Mouse (Mus musculus): ENCODE results near the gene AL731706.1. TPM values are rescaled to one million over a fixed set of nuclear protein-coding genes. Genes with fewer than 3 reads are reported as not detected.
A peak's percentile ranks its signal among the peaks of the same experiment; 100 is the strongest.

Gene AL731706.1
- total and polyA plus RNA-seq, 3 experiments, result 13.3 to 40.7 (median 14.8) TPM

DNA sequence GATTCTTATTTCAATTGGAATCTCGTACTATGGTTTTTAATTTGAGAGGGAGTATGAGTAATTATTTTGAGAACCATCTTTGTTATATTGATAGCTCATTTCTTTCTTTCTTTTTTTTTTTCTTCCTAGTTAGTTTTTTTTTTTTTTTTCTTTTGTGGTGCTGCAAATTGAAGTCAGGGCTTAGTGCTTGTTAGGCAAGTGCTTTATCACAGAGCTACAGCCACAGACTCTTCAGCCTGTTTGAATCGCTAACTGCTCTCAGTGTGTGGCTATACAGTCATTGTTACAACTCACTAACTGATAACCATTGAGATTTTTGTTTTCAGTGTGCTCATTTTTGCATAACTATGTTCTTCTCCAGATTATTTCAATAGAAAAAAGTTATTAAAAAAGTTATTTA, 3.3 kb upstream of the AL731706.1 start:
- Histone ChIP-seq H3K27ac (ENCODE audit: insufficient read depth, low read depth) (no peak overlapping the region), H3K36me3 (replicated peaks in 1 of 2; ENCODE audit: control insufficient read depth in 1 of 2, insufficient read depth in 1 of 2, low read length in 1 of 2) (peaks cover 0 to 3% of the 10 kb centered on the region in 2 experiments), H3K27me3 (replicated peaks) (no peaks in the 10 kb centered on the region), H3K79me2 (replicated peaks; ENCODE audit: control insufficient read depth, extremely low read depth, insufficient read depth, poor library complexity, severe bottlenecking) (peaks cover 12% of the 10 kb centered on the region), H3K4me1 (ENCODE audit: control insufficient read depth in 1 of 2, insufficient read depth in 2 of 2) (peaks cover 0 to 28% of the 10 kb centered on the region in 2 experiments; a peak in 2 of 4 replicates), H3K4me3 (replicated peaks in 1 of 3; ENCODE audit: low read depth in 2 of 3, low read length in 2 of 3, poor library complexity in 1 of 3) (no peak overlapping the region), H3K9ac (ENCODE audit: insufficient read depth, low read depth) (no peak overlapping the region), H3K4me2 (ENCODE audit: insufficient read depth, low read depth, poor library complexity, severe bottlenecking) (no peak overlapping the region), H3K9me3 (replicated peaks; ENCODE audit: low read length) (no peaks in the 10 kb centered on the region)
- dilution Hi-C loops (cut with MboI; ENCODE audit: extremely low pct_ligation_motif_present, extremely low pct_unique_long_range_greater_than_20kb, low sequenced_read_pairs) (no loop called here), in situ Hi-C loops (cut with MboI; ENCODE audit: low pct_ligation_motif_present, low pct_unique_long_range_greater_than_20kb, low sequenced_read_pairs) (no loop called here)
- no peak for DNase-seq (ENCODE audit: extremely low read depth)
- TF ChIP-seq EP300 (IDR thresholded peaks at IDR 0.05; ENCODE audit: low read length), result no peak
- TF ChIP-seq JUN (IDR thresholded peaks at IDR 0.05; ENCODE audit: insufficient read depth, low read depth, low read length), result no peak

DNA sequence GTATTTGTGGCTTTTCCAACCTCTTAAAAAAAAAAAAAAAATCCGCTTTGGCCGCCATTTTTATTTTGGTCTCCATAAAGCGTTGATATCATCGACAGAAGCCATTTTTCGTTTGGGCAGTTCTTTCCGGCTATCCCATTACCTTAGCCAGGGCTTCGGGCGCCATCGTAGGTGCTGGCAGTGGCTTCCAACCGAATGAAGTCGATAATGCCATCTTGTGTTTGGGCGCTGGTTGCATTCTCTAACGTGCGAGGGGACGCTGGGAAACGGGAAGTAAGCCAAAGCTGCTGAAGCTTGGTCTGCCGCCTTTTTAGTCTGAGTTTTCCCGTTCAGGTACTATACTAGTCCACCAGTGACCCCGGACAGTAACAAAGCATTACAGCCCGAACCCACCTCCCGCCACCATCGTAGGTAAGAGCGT, 772 bp upstream of the AL731706.1 start:
- Histone ChIP-seq H3K9ac (ENCODE audit: insufficient read depth, low read depth) (peak overlapping the region; percentile 62), H3K27me3 (replicated peaks) (no peaks in the 10 kb centered on the region), H3K9me3 (replicated peaks; ENCODE audit: low read length) (no peaks in the 10 kb centered on the region), H3K4me3 (replicated peaks in 1 of 3; ENCODE audit: low read depth in 2 of 3, low read length in 2 of 3, poor library complexity in 1 of 3) (peak overlapping the region; percentile 72 to 87 (median 82)), H3K4me2 (ENCODE audit: insufficient read depth, low read depth, poor library complexity, severe bottlenecking) (no peak overlapping the region), H3K36me3 (replicated peaks in 1 of 2; ENCODE audit: control insufficient read depth in 1 of 2, insufficient read depth in 1 of 2, low read length in 1 of 2) (peaks cover 0 to 6% of the 10 kb centered on the region in 2 experiments), H3K27ac (ENCODE audit: insufficient read depth, low read depth) (no peak overlapping the region), H3K79me2 (replicated peaks; ENCODE audit: control insufficient read depth, extremely low read depth, insufficient read depth, poor library complexity, severe bottlenecking) (peaks cover 13% of the 10 kb centered on the region), H3K4me1 (ENCODE audit: control insufficient read depth in 1 of 2, insufficient read depth in 2 of 2) (peaks cover 0 to 47% of the 10 kb centered on the region in 2 experiments; a peak in 2 of 4 replicates)
- dilution Hi-C loops (cut with MboI; ENCODE audit: extremely low pct_ligation_motif_present, extremely low pct_unique_long_range_greater_than_20kb, low sequenced_read_pairs) (no loop called here), in situ Hi-C loops (cut with MboI; ENCODE audit: low pct_ligation_motif_present, low pct_unique_long_range_greater_than_20kb, low sequenced_read_pairs) (no loop called here)
- peak; percentile 97 for DNase-seq (ENCODE audit: extremely low read depth)
- TF ChIP-seq JUND (conservative IDR thresholded peaks at IDR 0.05; ENCODE audit: low read depth, low read length) (no peak), CTCF (conservative IDR thresholded peaks at IDR 0.05 in 1 of 2, IDR thresholded peaks at IDR 0.05 in 1 of 2; ENCODE audit: low read depth in 2 of 2, low read length in 2 of 2) (no peak), POLR2A (IDR thresholded peaks at IDR 0.05; ENCODE audit: low read depth, low read length) (peak; percentile 86), E2F4 (IDR thresholded peaks at IDR 0.05; ENCODE audit: insufficient replicate concordance, low read depth, low read length) (no peak), HCFC1 (IDR thresholded peaks at IDR 0.05; ENCODE audit: low read depth, low read length) (peak; percentile 92), SIN3A (IDR thresholded peaks at IDR 0.05; ENCODE audit: low read length) (peak; percentile 29; the same call in 1 of the 2 replicates), ZC3H11A (IDR thresholded peaks at IDR 0.05; ENCODE audit: low read depth, low read length) (no peak), MAX (IDR thresholded peaks at IDR 0.05; ENCODE audit: low read length) (no peak), POLR2AphosphoS2 (IDR thresholded peaks at IDR 0.05; ENCODE audit: low read depth, low read length) (no peak; the same call in 1 of the 2 replicates), MXI1 (IDR thresholded peaks at IDR 0.05; ENCODE audit: low read depth, low read length) (no peak), PAX5 (IDR thresholded peaks at IDR 0.05; ENCODE audit: low read length) (no peak), EP300 (IDR thresholded peaks at IDR 0.05; ENCODE audit: low read length) (no peak), ETS1 (conservative IDR thresholded peaks at IDR 0.05; ENCODE audit: low read depth, low read length) (no peak), ZMIZ1 (IDR thresholded peaks at IDR 0.05; ENCODE audit: low read depth, low read length) (no peak; the same call in 1 of the 2 replicates), MYC (IDR thresholded peaks at IDR 0.05; ENCODE audit: low read depth, low read length) (no peak), RCOR1 (conservative IDR thresholded peaks at IDR 0.05; ENCODE audit: low read depth, low read length) (peak; percentile 100), GABPA (IDR thresholded peaks at IDR 0.05; ENCODE audit: insufficient replicate concordance, low read depth, low read length) (peak; percentile 83; the same call in 1 of the 2 replicates), MAZ (IDR thresholded peaks at IDR 0.05; ENCODE audit: low read depth, low read length) (no peak), KAT2A (IDR thresholded peaks at IDR 0.05; ENCODE audit: insufficient replicate concordance, low read length) (peak; percentile 98), USF2 (conservative IDR thresholded peaks at IDR 0.05; ENCODE audit: low read depth, low read length) (no peak), ZKSCAN1 (IDR thresholded peaks at IDR 0.05; ENCODE audit: borderline replicate concordance, low read depth, low read length) (no peak), IRF4 (IDR thresholded peaks at IDR 0.05; ENCODE audit: low read depth, low read length) (no peak), UBTF (IDR thresholded peaks at IDR 0.05; ENCODE audit: low read depth, low read length) (no peak), MEF2A (IDR thresholded peaks at IDR 0.05; ENCODE audit: borderline replicate concordance, low read depth, low read length) (no peak; the same call in 1 of the 2 replicates), ZNF384 (IDR thresholded peaks at IDR 0.05; ENCODE audit: low read depth, low read length) (peak; percentile 97), NELFE (IDR thresholded peaks at IDR 0.05; ENCODE audit: low read depth, low read length) (peak; percentile 68), RAD21 (IDR thresholded peaks at IDR 0.05; ENCODE audit: low read depth, low read length) (no peak), CHD2 (IDR thresholded peaks at IDR 0.05; ENCODE audit: low read length) (no peak), ELF1 (IDR thresholded peaks at IDR 0.05; ENCODE audit: low read depth, low read length) (peak; percentile 95), TCF12 (IDR thresholded peaks at IDR 0.05; ENCODE audit: low read depth, low read length) (0 out of 2 replicates have a peak, but pooled peaks have one; percentile 27), NRF1 (IDR thresholded peaks at IDR 0.05; ENCODE audit: low read depth, low read length) (peak; percentile 92), SMC3 (IDR thresholded peaks at IDR 0.05; ENCODE audit: low read depth, low read length) (no peak)
